Mouse (Mus musculus): ENCODE data around the gene Rpl13.

Rpl13 gene

GRCm38 (mm10) chr8:123108010-123108409, 5.9 kb downstream of the Rpl13 start:
- DNase-seq (ENCODE audit: low read depth, low spot score) = no peak

- DNase-seq (ENCODE audit: low read depth, low spot score) = no peak
These were observed 6.8 kb downstream of the Rpl13 start for GRCm38 (mm10) chr8:123108953-123109352.

GRCm38 (mm10) chr8:123110649-123111048, 8.5 kb downstream of the Rpl13 start:
- DNase-seq (ENCODE audit: low read depth, low spot score) = peak; percentile 43

GRCm38 (mm10) chr8:123112892-123113291, 10.7 kb downstream of the Rpl13 start:
- DNase-seq (ENCODE audit: low read depth, low spot score) = no peak

- DNase-seq (ENCODE audit: low read depth, low spot score) = no peak
These were observed 11.8 kb downstream of the Rpl13 start for GRCm38 (mm10) chr8:123113908-123114469.

GRCm38 (mm10) chr8:123114644-123115043, 12.5 kb downstream of the Rpl13 start:
- DNase-seq (ENCODE audit: low read depth, low spot score) = no peak

- no peak for DNase-seq (ENCODE audit: low read depth, low spot score)
These were observed 15.1 kb downstream of the Rpl13 start, which contains the start of gene Cpne7 for GRCm38 (mm10) chr8:123117127-123117731. Cpne7 (plus strand) TSS chr8:123117374.

- DNase-seq (ENCODE audit: low read depth, low spot score) = no peak
These were observed 15.6 kb downstream of the Rpl13 start for GRCm38 (mm10) chr8:123117744-123118143.

GRCm38 (mm10) chr8:123122059-123122458, 19.9 kb downstream of the Rpl13 start:
- no peak for DNase-seq (ENCODE audit: low read depth, low spot score)

GRCm38 (mm10) chr8:123122670-123123069, 20.5 kb downstream of the Rpl13 start:
- no peak for DNase-seq (ENCODE audit: low read depth, low spot score)

GRCm38 (mm10) chr8:123126193-123126816, 24.2 kb downstream of the Rpl13 start:
- DNase-seq (ENCODE audit: low read depth, low spot score) = no peak

- no peak for DNase-seq (ENCODE audit: low read depth, low spot score)
These were observed 28.9 kb downstream of the Rpl13 start for GRCm38 (mm10) chr8:123131041-123131440.

- DNase-seq (ENCODE audit: low read depth, low spot score) = no peak
These were observed 30.8 kb downstream of the Rpl13 start for GRCm38 (mm10) chr8:123132953-123133352.

GRCm38 (mm10) chr8:123134149-123134713, 32.1 kb downstream of the Rpl13 start:
- DNase-seq (ENCODE audit: low read depth, low spot score) = no peak

- no peak for DNase-seq (ENCODE audit: low read depth, low spot score)
These were observed 33.3 kb downstream of the Rpl13 start for GRCm38 (mm10) chr8:123135406-123135805.

GRCm38 (mm10) chr8:123135806-123136205, 33.7 kb downstream of the Rpl13 start:
- DNase-seq (ENCODE audit: low read depth, low spot score) = no peak

GRCm38 (mm10) chr8:123136287-123136686, 34.1 kb downstream of the Rpl13 start:
- no peak for DNase-seq (ENCODE audit: low read depth, low spot score)

- peak; percentile 41 for DNase-seq (ENCODE audit: low read depth, low spot score)
These were observed 35.5 kb downstream of the Rpl13 start for GRCm38 (mm10) chr8:123137645-123138077.

GRCm38 (mm10) chr8:123138741-123139140, 36.6 kb downstream of the Rpl13 start:
- DNase-seq (ENCODE audit: low read depth, low spot score) = no peak

GRCm38 (mm10) chr8:123141741-123142462, 39.8 kb downstream of the Rpl13 start:
- no peak for DNase-seq (ENCODE audit: low read depth, low spot score)

- peak; percentile 26 for DNase-seq (ENCODE audit: low read depth, low spot score)
These were observed 43.1 kb downstream of the Rpl13 start for GRCm38 (mm10) chr8:123145279-123145678.

- no peak for DNase-seq (ENCODE audit: low read depth, low spot score)
These were observed 44.2 kb downstream of the Rpl13 start for GRCm38 (mm10) chr8:123146390-123146789.

Measured in embryo, embryonic 11.5 days (tissue).